Mouse (Mus musculus) neural tube, embryonic 11.5 days (tissue): ENCODE results near the gene Ggps1. TPM values are rescaled to one million over a fixed set of nuclear protein-coding genes. Genes with fewer than 3 reads are reported as not detected.

Source experiments
- ATAC-seq: fragments of 200-750 bp; cut with Nextera tagmentation; 2 replicates; pipeline ENCODE4 v1.8.0; 2017; ENCODE audit warnings: moderate number of reproducible peaks, mild to moderate bottlenecking, moderate TSS enrichment, moderate library complexity; ENCODE audit not compliant: insufficient read depth, low FRiP score, low TSS enrichment
- DNase-seq: peaks from one replicate; pipeline ENCODE4 v3.0.0-alpha.2; 2015; ENCODE audit warnings: low spot score
- H3K27ac ChIP-seq: fragments of 300-500 bp; sonication (generic); 2 replicates; pipeline ENCODE4 v1.5.1; 2014; ENCODE audit warnings: low read depth, mild to moderate bottlenecking, low read length
- H3K27me3 ChIP-seq: fragments of 300-500 bp; sonication (generic); 2 replicates; pipeline ENCODE4 v1.6.1; 2014; ENCODE audit warnings: mild to moderate bottlenecking, low read length, mixed read lengths; ENCODE audit not compliant: control insufficient read depth, insufficient read depth
- H3K36me3 ChIP-seq: fragments of 300-500 bp; sonication (generic); 2 replicates; pipeline ENCODE4 v1.6.1; 2014; ENCODE audit warnings: mild to moderate bottlenecking, low read length, moderate library complexity, mixed read lengths; ENCODE audit not compliant: control insufficient read depth, insufficient read depth
- H3K4me1 ChIP-seq: fragments of 300-500 bp; sonication (generic); 2 replicates; pipeline ENCODE4 v1.6.1; 2014; ENCODE audit warnings: low read length, mixed read lengths; ENCODE audit not compliant: control insufficient read depth, insufficient read depth
- H3K4me2 ChIP-seq: fragments of 300-500 bp; sonication (generic); 2 replicates; pipeline ENCODE4 v1.6.1; 2014; ENCODE audit warnings: low read depth, mild to moderate bottlenecking, moderate library complexity
- H3K4me3 ChIP-seq: fragments of 300-500 bp; sonication (generic); 2 replicates; pipeline ENCODE4 v1.5.1; 2014; ENCODE audit warnings: low read depth, low read length
- H3K9ac ChIP-seq: fragments of 300-500 bp; sonication (generic); 2 replicates; pipeline ENCODE4 v1.6.1; 2014; ENCODE audit warnings: mild to moderate bottlenecking, low read length
- H3K9me3 ChIP-seq: fragments of 300-500 bp; sonication (generic); 2 replicates; pipeline ENCODE4 v1.6.1; 2016; ENCODE audit warnings: low read length; ENCODE audit not compliant: control insufficient read depth
- WGBS: fragments of 180-500 bp; shearing (Covaris S2); extraction: QIAGEN DNeasy Blood & Tissue Kit; methylation state at CpG from one replicate; pipeline ENCODE4 v1.1.7; 2014; 5-methylcytosine and 5-hydroxymethylcytosine counted together
- polyA plus RNA-seq: library from polyadenylated mRNA; unstranded; fragments of >200 nt; fragmentation: Nextera tagmentation; extraction: Ambion mirVana; gene quantifications from 2 replicates; pipeline ENCODE4 v1.2.1, GENCODE M21; 2014

Ggps1 gene
- polyA plus RNA-seq, 1 experiment from 2014 or later, result 76.9 TPM

DNA sequence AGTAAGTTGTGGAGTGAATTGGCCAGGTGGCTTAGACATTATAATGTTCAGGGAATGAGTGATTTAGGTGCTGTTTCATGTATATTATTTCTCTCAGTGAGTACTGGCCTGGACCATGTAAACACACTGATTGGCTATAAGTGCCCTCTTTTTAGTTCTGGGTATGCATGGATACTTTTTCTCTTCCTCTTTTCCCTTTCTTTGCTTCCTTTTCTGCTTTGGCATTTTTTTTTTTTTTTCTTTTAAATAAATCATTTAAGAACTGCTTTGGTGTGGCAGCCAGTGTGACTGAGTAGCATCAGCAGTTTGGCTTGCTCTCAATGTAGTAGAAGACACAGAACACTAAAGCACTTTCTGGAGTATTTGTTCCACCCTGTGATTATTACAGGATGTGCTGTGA is 4.7 kb upstream of the Ggps1 start:
- Histone ChIP-seq H3K27me3 (no peaks in the 10 kb centered on the region), H3K4me3 (no peak overlapping the region), H3K9ac (no peak overlapping the region), H3K9me3 (no peaks in the 10 kb centered on the region), H3K36me3 (no peaks in the 10 kb centered on the region), H3K4me1 (no peaks in the 10 kb centered on the region), H3K4me2 (no peak overlapping the region), H3K27ac (no peak overlapping the region)
- ATAC-seq, result no peak
- DNase-seq, result no peak

DNA sequence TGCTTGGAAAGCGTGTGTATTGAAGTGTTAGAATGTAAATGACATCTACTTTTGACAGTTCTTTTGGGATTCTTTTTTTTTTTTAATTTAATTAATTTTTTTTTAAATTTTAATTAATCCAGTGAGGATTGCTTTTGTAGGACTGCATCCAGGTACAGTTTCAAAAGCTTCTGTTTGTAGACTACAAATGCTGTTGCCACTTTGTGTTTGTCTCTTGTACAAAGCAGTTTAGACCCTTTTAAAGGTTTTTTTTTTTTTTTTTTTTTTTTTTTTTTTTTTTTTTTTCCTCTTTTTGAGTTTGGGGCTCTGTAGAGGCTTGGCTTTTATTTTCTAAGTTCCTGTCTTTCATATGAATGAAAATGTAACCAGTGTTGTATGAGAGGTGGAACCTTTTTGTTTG is 2.4 kb upstream of the Ggps1 start:
- WGBS, result 91% methylated on average over 1 of the region's 1 CpGs
- no peak for ATAC-seq
- H3K4me2 ChIP-seq, result no peak overlapping the region

DNA sequence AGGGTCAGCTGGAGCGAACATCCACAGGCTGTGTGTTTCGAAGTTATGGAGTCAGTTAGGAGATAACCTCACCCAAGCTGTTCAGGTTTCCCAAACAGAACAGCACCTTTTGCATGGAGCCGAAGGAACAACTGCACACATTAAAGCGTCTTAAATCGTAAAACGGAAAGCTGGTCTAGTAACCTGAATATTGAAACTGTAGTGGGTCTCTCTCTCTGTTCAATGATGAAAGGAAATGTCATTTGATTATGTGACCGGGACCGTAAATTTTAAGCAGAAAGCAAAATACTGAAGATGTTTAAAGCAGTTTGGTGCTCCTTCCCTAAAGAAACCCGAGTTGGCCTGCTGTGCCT is 1.7 kb upstream of the Ggps1 start:
- H3K4me3 ChIP-seq, result peak overlapping the region; percentile 99
- H3K9me3 ChIP-seq, result no peaks in the 10 kb centered on the region
- 25% methylated on average over 9 of the region's 9 CpGs for WGBS
- no peak overlapping the region for H3K27ac ChIP-seq
- peak overlapping the region; percentile 72 for H3K4me2 ChIP-seq
- DNase-seq (no peak), ATAC-seq (no peak)
- peaks cover 4% of the 10 kb centered on the region; the same call in 1 of the 2 replicates for H3K4me1 ChIP-seq
- H3K27me3 ChIP-seq, result no peaks in the 10 kb centered on the region
- no peaks in the 10 kb centered on the region for H3K36me3 ChIP-seq
- peak overlapping the region; percentile 98 for H3K9ac ChIP-seq

More for the DNA sequence above, 2.4 kb upstream of the Ggps1 start:
- Histone ChIP-seq H3K9me3 (no peaks in the 10 kb centered on the region), H3K9ac (no peak overlapping the region), H3K4me1 (peaks cover 4% of the 10 kb centered on the region; the same call in 1 of the 2 replicates), H3K27me3 (no peaks in the 10 kb centered on the region), H3K27ac (no peak overlapping the region), H3K4me3 (no peak overlapping the region), H3K36me3 (no peaks in the 10 kb centered on the region)
- DNase-seq, result no peak

GRCm38 (mm10) chr13:14064341-14065027 is 1.2 kb upstream of the Ggps1 start:
- DNase-seq (peak; percentile 31), ATAC-seq (no peak)
- H3K4me3 ChIP-seq, result peak overlapping the region; percentile 99
- peak overlapping the region; percentile 72 for H3K4me2 ChIP-seq
- H3K4me1 ChIP-seq, result peaks cover 4% of the 10 kb centered on the region; the same call in 1 of the 2 replicates
- no peaks in the 10 kb centered on the region for H3K27me3 ChIP-seq
- H3K36me3 ChIP-seq, result no peaks in the 10 kb centered on the region
- H3K9me3 ChIP-seq, result no peaks in the 10 kb centered on the region
- H3K9ac ChIP-seq, result peak overlapping the region; percentile 98
- 0% methylated on average over 54 of the region's 65 CpGs for WGBS
- H3K27ac ChIP-seq, result peak overlapping the region; percentile 95

- Histone ChIP-seq H3K27me3 (no peaks in the 10 kb centered on the region), H3K9ac (peak overlapping the region; percentile 98), H3K4me3 (peak overlapping the region; percentile 99), H3K9me3 (no peaks in the 10 kb centered on the region), H3K36me3 (no peaks in the 10 kb centered on the region), H3K27ac (peak overlapping the region; percentile 95), H3K4me2 (peak overlapping the region; percentile 72), H3K4me1 (peaks cover 4% of the 10 kb centered on the region; the same call in 1 of the 2 replicates)
- ATAC-seq, result peak; percentile 46
- WGBS, result 2% methylated on average over 16 of the region's 31 CpGs
- DNase-seq, result no peak
Measured at GRCm38 (mm10) chr13:14063942-14064271, 619 bp upstream of the Ggps1 start.

- peak overlapping the region; percentile 99 for H3K4me3 ChIP-seq
- peak overlapping the region; percentile 77 for H3K27ac ChIP-seq
- ATAC-seq (no peak), DNase-seq (no peak)
- no peaks in the 10 kb centered on the region for H3K9me3 ChIP-seq
- peaks cover 4% of the 10 kb centered on the region; the same call in 1 of the 2 replicates for H3K4me1 ChIP-seq
- H3K4me2 ChIP-seq, result peak overlapping the region; percentile 75
- WGBS, result 6% methylated on average over 11 of the region's 11 CpGs
- no peaks in the 10 kb centered on the region for H3K36me3 ChIP-seq
- H3K9ac ChIP-seq, result peak overlapping the region; percentile 83
- H3K27me3 ChIP-seq, result no peaks in the 10 kb centered on the region
Measured at GRCm38 (mm10) chr13:14062209-14063012, 877 bp downstream of the Ggps1 start.

GRCm38 (mm10) chr13:14059582-14059981 is 3.7 kb downstream of the Ggps1 start:
- Histone ChIP-seq H3K4me1 (peaks cover 4% of the 10 kb centered on the region; the same call in 1 of the 2 replicates), H3K4me3 (no peak overlapping the region), H3K36me3 (no peaks in the 10 kb centered on the region; the same call in 1 of the 2 replicates), H3K9ac (no peak overlapping the region), H3K4me2 (no peak overlapping the region), H3K27me3 (no peaks in the 10 kb centered on the region), H3K27ac (no peak overlapping the region), H3K9me3 (no peaks in the 10 kb centered on the region)
- ATAC-seq (no peak), DNase-seq (no peak)

GRCm38 (mm10) chr13:14056801-14057200 is 6.5 kb downstream of the Ggps1 start:
- Histone ChIP-seq H3K4me1 (no peaks in the 10 kb centered on the region), H3K9me3 (no peaks in the 10 kb centered on the region), H3K27ac (no peak overlapping the region), H3K36me3 (no peaks in the 10 kb centered on the region; the same call in 1 of the 2 replicates), H3K9ac (no peak overlapping the region), H3K4me2 (no peak overlapping the region), H3K4me3 (no peak overlapping the region), H3K27me3 (no peaks in the 10 kb centered on the region)
- DNase-seq (no peak), ATAC-seq (no peak)
- 91% methylated on average over 3 of the region's 3 CpGs for WGBS

DNA sequence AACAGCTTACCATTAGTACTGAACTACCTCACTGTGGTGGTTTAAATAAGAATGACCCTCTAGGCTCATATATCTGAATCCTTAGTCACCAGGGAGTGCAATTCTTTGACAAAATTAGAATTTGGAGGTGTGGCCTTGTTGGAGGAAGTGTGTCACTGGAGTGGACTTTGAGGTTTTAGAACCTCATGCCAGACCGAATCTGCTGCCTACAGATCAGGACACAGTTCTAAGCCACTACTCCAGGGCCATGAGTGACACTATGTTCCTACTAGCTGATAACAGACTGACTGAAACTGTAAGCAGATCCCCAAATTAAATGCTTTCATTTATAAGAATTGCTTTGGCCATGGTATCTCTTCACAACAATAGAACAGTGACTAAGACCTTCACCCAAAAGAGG is 13.4 kb downstream of the Ggps1 start:
- no peak overlapping the region for H3K9ac ChIP-seq
- no peak for DNase-seq
- no peaks in the 10 kb centered on the region for H3K27me3 ChIP-seq
- no peaks in the 10 kb centered on the region for H3K9me3 ChIP-seq
- 97% methylated on average over 1 of the region's 1 CpGs for WGBS
- H3K4me3 ChIP-seq, result no peak overlapping the region
- no peak for ATAC-seq
- no peak overlapping the region for H3K4me2 ChIP-seq
- H3K4me1 ChIP-seq, result no peaks in the 10 kb centered on the region
- H3K36me3 ChIP-seq, result peaks cover 4% of the 10 kb centered on the region
- no peak overlapping the region for H3K27ac ChIP-seq
